Mouse (Mus musculus) thymus, postnatal 14 days (tissue): ENCODE measurements around the gene AC109138.7.

ENCODE experiments used
- DNase-seq: peaks from one replicate; pipeline ENCODE4 v3.0.0; 2021

AC109138.7 gene

DNA sequence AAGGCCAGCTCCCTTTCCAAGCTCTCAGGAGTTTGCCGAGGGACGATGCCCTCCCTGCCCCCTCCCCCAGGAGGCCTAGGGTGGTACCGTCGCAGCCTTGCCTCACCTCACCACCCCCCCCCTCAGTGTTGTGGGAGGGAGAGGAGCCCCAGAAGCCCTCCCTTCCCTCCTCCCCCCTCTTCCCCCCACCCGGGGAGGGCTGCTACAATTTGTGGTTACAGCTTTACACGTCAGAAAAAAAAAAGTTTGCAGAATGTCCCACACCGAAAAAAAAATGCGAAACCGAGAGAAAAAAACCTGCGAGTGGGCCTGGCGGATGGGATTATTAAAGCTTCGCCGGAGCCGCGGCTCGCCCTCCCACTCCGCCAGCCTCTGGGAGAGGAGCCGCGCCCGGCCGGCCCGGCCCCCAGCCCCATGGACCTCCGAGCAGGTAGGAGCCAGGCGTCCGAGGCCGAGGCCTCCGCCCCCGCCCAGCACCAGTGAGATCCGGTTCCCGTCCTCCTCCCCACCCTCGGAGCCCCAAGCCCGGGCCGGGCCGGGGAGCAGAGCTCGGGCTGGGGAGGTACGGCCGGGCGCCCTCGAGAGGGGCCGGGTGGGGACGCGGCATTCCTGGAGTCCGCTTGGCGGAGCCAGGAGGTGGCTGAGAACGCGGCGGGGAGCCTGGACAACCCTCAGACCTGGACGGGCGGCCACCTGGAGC lies at the start of gene AC109138.7, which contains the start of gene Clcf1:
Gene AC109138.7, plus strand, starts transcription at position 287 of the 700 bp plus-strand sequence.
Gene Clcf1, plus strand, starts transcription at position 168 of the 700 bp plus-strand sequence.
- DNase-seq = peak; percentile 71

DNA sequence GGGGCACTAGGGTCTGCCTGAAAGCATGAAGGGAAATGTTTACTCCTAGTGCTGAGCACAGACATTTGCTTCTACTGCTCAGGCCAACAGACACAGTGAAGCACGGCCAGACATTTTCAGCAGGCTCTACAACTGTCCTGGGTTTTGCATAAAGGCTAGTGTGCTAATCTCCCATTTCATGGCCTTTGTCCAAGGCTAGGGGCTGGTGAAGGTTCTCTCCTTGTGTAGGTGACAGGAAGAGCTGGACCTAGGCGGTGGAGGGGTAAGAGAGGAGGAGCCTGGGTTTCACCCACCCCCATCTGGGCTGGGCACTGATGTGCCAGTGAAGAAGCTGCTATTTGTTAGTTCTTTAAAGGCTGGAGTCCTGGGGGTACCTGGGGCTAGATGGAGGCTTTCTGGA lies 49.4 kb upstream of the AC109138.7 start:
- no peak for DNase-seq

DNA sequence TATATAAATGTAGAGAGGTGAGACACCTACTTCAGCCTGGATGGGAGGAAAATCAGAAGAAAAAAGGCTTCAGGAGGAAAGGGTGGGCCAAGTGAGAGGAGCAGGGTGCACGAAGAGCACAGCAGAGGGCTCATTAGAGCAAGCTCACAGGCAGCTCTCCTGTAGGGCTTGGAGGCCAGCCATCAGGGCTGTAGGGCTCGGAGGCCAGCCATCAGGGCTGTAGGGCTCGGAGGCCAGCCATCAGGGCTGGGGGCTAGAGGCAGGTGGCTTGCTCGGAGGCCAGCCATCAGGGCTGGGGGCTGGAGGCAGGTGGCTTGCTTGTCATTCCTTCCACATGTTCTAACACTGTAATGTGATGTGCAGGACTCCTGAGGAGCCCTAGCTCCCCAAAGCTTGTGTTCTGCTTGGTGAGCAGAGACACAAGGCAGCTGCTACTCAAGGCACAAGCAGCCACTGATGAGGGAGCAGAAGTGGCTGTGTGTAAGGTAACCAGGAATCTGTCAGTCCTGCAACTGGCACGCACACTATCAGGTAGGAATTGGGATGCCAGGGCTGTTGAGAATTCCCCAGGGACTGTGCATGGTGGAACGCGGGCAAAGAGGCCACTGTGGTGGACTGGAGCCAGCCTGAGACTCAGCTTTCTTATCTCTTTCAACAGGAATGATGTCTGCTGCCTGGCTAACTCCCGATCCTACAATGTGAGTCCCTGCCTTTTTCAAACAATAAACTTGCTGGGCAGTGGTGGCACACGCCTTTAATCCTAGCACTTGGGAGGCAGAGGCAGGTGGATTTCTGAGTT lies 47.3 kb upstream of the AC109138.7 start:
- no peak for DNase-seq

DNA sequence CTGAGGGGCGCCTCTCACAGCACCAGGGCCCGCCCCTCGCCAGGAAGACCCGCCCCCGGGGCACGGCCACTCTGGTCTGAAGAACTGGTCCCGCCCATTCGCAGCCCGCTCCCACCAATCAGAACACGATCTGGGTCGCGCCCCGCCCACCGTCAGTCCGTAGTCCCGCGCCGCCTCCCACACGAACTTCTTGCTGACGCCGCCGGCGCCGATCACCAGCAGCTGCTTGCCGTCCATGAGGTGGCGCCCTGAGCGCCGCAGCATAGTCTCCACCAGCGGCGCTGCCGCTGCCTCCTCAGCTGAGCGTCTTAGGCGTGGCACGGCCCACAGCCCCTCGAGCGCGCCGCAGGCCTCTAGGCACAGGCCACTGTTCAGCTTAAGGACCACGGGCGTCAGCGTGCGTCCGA lies 44.8 kb upstream of the AC109138.7 start:
- peak; percentile 100 for DNase-seq

DNA sequence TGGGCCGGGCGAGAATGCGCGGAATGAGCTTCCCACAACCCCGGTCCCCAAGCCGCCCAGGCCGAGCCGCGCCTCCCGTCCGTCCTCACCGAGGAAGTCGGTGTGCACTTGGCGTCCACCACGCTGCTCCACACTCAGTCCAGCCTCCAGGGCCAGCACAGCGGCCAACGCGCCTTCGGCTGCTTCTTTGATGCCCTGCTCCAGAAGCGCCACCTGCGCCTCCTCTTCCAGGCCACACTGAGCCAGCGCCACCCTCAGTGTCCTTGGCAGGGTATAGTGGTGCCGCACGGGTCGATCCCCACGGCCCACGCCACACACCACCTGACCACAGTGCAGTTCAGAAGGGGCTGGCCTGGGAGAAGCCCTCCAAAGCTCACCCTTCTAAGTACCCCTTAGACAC lies 44.3 kb upstream of the AC109138.7 start:
- DNase-seq = no peak

DNA sequence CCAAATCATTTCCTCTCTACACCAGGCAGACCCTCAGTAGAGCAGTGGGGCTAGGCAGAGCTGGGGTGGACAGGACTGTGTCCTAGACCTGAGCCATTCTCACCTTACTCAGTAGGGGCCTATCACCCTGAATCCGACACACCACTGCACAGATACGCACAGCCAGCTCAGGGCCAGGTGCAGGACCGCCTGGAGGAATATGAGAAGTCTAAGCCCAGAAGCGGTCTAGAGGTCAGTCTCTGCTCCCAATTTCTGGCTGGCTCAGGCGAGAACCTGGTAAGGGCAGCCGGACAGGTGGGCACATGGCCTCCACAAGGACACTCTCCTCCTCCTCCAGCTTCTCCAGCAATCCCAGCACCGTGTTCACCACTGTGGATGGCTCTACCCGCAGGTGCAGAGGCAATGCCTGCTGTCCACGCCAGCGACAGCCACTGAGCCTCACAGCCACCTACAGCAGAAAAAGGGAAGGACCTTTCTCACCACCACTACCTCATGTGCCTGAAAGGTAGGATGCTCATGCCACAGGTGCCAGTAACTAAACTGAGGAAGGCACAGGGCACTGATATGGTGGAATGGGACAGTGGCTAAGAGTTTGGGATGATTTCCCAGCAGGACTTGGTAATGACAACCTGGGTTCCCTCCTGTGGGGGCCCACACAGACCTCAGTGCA lies 43.3 kb upstream of the AC109138.7 start:
- DNase-seq = peak; percentile 11

DNA sequence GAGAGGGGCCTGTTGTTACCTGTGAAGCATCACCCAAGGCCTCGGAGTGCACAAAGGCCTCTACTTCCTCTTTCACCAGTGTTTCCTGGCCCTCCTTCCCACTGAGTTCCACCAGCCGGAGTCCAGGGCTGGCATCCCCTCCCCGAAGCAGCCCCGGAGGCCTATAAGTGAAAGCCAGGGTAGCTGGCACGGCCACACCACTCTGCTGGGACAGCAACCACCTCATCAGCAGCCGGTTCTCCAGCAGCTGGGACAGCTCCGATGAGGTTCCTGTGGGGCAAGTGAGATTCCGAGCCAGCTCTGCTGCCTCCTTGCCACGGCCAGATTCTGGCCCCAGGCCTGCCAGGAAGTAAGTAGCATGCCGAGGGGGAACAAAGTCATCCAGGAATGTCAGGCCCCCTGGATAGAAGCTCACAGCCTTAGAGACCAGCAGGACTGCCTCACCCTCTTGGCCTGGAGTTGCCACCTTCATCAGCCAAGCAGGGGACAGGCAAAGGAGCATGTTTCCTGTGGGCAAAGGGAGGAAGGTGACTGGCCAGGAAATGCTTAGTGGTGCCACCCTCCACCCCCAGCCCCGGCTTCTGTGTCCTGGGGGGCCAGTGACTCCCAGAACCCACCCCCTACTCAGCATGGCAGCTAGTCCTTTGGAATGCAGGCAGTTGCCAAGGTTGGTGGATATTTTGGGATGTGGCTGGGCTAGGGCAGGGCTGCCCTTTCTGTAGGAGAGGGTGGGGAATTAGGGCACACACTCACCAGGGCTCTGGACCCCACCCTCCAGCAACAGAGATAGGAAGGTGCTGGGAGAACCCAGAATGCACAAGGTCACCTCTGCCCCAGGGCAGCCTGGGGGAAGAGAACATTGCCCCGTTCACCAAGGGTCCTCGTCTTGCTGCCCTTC lies 42.5 kb upstream of the AC109138.7 start:
- DNase-seq = peak; percentile 29

DNA sequence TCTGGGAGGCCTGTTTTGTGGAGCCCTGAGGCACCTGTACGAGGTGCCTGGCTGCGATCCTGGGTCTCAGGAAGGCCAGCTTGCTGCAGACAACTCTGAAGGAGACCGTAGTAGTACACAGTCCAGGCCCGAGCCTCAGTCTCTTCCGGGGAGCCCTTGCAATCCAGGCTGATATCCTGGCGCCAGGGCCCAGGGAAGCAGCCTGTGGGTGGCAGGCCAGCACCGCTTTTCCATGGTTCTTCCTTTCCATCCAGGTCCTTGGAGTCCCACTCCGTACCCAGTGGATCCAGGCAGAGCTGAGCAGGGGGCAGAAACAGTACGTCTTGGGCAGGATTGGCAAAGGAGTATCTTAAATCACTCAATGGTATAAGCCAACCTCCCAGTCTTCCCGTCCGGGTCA lies 41.2 kb upstream of the AC109138.7 start:
- no peak for DNase-seq

DNA sequence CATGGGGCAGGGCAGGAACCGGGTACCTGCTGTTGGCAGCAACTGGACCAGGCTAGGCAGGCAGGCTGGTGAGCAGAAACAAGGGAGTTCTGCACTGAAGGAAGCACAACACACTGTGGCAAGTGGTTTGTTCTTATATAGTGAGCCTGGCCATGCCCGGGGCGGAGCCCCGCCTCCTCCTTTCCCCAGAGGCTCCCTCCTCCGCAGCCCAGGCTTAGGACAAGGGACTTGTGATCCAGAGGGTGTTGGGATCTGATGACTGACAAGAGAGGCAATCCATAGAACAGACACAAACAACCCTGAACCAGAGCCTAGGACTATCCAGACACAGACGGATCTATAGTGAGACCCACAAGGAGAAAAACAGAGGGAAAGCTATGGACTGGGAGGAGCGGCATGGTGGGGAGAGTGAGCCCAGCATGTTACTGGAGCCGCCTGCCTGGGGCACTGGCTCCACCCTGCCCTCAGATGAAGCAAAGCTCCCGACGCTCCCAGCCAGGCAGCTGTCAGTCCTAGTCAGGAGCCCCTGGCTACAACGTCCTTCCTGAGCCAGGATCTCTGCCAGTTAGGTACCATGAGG lies 38.7 kb upstream of the AC109138.7 start, which contains the start of gene Carns1:
Gene Carns1, minus strand, starts transcription at position 112 of the 580 bp plus-strand sequence.
- no peak for DNase-seq

DNA sequence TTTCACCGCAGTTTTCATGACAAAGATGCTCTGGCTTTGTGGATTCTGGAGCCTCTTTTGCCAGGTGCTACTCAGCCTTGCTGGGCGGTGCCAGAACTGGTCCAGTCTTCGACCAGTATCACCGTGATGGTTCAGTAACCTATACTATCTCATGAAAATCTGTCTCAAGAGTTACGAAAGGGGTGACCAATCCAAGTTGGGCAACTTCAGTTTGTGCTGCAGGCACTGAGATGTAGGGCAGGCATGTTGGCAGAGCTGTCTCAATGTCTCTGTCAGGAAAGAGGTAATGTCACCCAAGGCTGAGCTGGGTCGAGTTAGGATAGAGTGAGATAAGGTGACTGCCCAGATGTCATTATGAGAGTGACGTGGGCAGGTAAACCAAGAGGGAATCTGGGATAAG lies 33.7 kb upstream of the AC109138.7 start:
- DNase-seq = no peak

DNA sequence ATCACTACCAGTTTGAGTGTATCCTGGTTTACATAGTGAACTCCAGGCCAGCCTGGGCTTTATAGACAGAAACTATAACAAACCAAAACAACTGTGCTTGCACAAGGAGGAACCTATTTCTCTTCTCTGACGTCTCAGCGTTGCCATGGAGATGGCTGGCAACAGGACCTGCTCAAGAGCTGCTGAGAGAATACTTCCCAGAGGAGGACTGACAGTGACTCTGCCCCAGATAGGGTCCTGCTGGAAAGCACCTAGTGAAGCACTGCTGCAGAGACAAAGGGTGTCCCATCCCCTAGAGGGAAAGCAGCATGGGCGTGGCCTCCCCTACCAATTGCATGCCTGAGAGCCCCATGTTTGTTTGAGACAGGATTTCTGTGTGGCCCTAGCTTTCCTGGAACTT lies 32.3 kb upstream of the AC109138.7 start:
- peak; percentile 56 for DNase-seq

DNA sequence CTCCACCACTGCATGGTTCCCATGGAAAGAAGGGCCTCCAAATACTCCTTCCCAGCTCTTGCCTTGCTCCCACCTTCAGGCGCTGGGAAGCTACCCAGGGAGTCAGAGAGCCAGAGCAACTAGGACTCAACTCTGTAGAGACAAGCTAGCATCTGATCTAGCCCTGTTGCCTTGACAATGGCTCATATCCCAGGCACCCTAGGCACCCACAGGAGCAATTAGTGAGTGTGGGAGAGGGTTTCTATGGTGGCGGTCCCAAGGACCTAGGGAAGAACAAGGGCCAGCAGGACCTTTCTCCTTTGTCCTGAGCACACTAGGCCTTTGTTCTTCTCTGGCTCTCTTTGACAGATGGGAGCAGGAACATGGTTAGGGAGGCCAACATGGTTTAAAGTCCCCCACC lies 30.5 kb upstream of the AC109138.7 start:
- DNase-seq = no peak

DNA sequence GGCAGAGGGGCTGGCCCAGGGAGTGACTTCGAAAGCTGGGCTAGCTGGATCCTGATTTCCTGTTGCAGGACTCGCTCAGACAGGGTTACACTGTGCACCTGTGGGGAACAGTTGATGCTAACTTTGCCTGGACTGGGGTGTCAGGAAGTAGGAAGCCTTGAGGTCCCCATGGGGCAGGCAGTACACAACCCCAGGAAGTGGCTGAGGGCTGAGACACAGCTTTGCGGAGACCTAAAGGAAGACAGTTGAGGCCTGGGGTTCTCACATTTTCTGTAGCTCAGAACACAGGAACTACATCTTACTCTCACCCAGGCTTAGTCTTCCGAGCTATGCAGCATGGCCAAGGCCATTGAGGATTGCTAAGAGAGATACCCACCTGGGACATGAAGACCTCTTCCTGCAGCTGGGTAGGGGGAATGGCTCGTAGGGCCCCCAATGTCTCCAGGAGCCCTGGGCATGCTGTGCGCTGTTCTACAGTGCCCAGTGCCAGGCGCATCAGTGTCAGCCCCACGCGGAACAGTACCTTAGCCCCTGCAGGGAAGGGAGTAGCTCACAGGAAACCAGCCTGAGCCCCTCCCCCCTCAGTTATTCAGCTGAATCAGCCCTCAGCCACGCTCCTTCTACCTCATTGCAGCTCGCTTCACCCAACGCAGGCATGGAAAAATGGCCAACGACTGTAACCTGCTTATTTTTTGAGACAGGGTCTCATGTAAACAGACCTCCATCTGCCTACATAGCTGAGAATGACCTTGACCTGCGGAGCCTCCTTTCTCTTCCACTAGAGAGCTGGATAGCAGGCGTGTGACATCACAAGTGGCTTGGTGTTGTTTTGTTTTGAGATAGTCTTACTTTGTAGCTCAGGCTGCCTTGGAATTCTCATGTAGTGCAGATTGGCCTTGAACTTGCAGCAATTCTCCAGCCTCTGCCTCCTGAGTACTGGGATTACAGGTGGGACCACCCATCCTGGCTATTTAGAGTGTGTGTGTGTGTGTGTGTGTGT lies 28.9 kb upstream of the AC109138.7 start:
- peak; percentile 90 for DNase-seq

DNA sequence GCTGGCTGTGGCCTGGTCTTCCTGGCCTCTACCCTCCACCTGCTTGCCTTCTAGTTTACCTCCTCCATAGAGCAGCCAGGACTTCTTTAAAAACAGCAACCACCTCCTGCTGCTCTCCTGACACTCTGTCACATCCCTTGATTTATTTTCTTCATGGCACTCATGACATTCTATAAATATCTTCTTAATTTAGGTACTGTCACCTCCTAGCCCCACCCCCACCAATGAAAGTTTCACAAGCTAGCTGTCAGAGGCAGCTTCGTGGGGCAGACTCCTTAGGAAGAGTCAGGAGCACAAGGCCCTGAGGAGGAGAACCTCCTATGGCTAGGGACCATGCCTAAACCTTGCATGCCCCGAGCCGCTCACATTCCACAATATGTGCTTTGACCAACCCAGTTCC lies 26.9 kb upstream of the AC109138.7 start:
- DNase-seq = no peak

DNA sequence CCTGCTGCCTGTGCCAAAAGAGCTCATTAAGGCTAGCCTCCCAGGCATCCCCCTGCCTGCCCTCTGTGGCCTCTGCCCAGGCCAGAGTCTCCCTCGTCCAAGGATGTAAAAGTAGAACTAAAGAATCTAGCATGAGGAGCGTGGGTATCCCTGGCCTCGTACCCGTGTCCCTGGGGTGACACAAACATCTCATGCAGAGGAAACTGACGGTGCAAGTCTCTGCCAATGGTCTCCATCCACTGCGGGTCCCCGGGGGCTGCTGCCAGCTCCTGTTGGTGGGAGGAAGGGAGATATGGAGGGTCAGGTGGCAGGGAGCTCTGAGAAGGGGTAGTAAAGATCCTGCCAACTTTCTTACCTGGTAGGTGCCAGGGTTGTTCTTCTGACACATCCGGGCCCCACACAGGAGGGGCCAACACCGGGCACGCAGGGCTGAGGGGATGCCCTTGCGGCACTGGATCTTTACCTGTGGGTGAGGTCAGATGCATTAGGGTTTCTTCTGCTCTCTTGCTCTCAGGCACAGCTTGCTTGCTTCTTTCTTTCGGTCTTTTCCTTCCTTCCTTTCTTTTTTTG lies 25.0 kb upstream of the AC109138.7 start:
- peak; percentile 61 for DNase-seq

DNA sequence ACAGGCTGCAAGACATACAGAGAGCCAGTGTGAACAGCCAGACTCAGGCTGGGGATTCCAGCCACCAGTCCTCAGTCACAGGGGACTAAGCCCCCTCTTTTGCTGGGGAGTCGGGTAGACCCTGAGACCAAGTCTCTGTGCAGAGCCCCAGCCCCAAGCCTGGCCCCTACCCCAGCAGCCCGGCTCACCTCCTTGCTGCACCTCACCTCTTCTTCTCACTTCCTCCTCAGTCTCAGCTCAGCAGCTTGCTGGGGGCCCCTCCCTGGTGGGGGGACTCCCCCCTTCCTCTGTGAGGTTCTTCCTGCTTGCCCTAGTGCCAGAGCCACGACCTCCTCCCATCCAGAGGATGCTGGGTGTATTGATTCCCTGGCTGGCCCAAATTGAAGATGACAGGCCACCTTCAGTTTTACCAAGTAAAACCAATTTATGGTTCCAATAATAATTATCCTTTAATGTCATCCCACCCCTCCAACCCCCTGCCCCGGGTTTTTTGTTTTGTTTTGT lies 23.3 kb upstream of the AC109138.7 start, which contains the start of gene Tbc1d10c:
Gene Tbc1d10c, minus strand, starts transcription at position 454 of the 504 bp plus-strand sequence.
- DNase-seq = peak; percentile 94

DNA sequence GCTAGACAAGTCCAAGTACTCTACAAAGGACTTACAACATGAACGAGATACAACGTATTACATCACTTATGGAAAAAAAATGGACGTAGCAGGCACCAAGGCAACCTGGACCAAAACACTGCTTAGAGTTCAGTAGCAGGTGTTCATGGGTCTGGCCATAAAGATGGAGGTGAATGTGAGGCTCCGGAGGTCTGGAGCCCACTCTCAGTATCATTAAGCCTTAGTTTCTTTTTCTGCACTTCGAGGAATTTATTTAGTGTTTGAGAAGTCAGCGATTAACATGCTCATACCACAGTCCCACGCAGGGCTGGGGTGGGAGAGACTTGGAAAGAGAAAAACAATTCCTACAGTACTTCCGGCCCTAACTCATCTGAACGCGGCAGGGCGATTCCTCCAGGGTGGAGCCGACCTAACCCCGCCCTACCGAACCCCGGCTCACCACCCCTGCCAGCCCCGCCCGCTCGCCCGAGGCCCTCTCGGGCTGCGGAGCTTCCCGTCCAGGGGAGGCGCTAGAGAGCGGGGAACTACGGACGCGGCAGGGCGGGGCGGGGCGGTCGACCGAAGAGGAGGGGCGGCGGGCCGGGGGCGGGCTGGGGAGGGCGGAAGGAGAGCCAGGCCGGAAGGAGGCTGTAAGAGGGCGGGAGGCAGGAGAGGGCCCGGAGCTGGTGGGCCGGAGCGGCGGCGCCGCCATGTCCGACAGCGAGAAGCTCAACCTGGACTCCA lies 22.5 kb upstream of the AC109138.7 start, which contains the start of gene Ppp1ca:
Gene Ppp1ca, plus strand, starts transcription at position 538 of the 723 bp plus-strand sequence.
- DNase-seq = peak; percentile 99

DNA sequence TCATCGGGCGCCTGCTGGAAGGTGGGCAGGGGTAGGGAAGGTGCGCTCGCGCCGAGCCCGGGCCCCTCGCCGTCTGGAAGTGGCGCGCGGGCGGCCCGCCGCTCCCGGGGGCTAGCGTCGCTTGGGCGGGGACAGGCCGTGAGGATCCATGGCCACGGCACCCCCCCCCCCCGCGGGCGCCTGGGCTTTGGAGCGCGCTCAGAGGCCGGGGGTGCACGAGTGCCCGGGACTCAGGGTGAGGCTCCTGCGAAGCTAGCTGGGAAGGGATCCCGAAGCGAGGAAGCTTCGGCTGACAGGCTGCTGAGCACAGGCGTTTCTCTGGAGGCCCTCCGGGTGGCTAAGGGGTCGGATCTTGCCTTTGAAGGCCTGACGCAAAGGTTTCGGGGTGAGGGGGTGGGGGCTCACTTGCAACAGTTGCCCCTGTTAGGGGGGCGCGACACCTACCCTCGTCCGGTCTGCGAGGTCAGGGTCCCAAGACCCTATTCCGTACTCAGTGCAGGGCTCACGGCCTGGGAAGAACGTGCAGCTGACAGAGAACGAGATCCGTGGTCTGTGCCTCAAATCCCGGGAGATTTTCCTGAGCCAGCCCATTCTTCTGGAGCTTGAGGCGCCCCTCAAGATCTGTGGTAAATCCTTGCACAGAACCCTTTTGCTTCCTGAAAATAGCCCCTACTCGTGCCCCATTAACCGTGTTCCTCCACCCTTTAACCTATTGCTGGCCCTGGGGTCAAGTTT lies 21.7 kb upstream of the AC109138.7 start:
- no peak for DNase-seq

DNA sequence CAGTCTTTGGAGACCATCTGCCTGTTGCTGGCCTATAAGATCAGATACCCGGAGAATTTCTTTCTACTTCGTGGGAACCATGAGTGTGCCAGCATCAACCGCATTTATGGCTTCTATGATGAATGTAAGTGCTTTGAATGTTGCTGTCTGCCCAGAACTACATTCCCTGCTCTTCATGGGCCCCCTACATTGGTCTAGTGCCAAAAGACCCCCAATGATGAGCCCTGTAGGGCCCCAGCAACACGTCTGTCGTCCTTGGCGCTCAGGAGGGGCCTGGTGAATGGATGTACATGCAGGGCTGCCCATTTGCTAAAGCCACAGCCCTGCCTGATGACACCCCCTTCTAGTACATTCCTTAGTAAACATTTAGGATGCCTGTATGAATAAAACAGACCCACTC lies 21.0 kb upstream of the AC109138.7 start:
- no peak for DNase-seq
